Mouse (Mus musculus) cerebellum, adult 2 months (tissue): Measurements from ENCODE around the gene Arid1b.

Experiments
- CTCF ChIP-seq: fragments of 200-500 bp; IDR thresholded peaks from 2 replicates; pipeline ENCODE4 v1.5.1; 2011; ENCODE audit warnings: low read depth, mild to moderate bottlenecking, control low read depth, low read length, moderate library complexity, borderline replicate concordance; ENCODE audit not compliant: insufficient read depth
- POLR2A ChIP-seq: fragments of 200-500 bp; IDR thresholded peaks from 2 replicates; pipeline ENCODE4 v1.6.1; 2011; ENCODE audit warnings: low read length, control low read depth, borderline replicate concordance; ENCODE audit not compliant: insufficient read depth

DNA sequence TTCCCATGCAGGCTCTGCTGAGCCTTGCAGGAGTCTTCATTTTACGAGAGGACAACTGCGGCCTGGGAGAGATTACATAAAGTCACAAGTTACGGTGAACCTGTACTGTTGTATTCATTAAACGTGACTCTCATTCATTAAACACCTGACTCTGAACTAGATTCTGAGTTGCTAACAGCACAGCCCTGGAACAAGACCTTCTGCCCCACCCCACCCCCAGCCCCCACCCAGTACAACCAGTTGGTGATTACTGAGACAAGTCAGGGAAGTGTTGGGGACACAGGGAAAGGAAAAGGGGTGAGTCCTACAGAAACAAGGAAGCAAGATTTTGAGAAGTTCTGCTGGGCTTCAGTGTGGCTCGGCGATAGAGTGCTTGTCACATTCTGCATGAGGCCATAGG is 281.6 kb downstream of the Arid1b start:
- TF ChIP-seq CTCF (no peak), POLR2A (no peak)
